Mouse (Mus musculus): ENCODE results near the gene Tgfa.

Gene Tgfa

GRCm38 (mm10) chr6:86298961-86299360, 103.9 kb downstream of the Tgfa start:
- DNase-seq, result no peak

GRCm38 (mm10) chr6:86299381-86299780, 104.4 kb downstream of the Tgfa start:
- DNase-seq, result no peak

GRCm38 (mm10) chr6:86305680-86306079, 110.7 kb downstream of the Tgfa start:
- no peak for DNase-seq

GRCm38 (mm10) chr6:86314011-86314410, 119.0 kb downstream of the Tgfa start:
- no peak for DNase-seq

- no peak for DNase-seq
Measured at GRCm38 (mm10) chr6:86317066-86317465, 122.0 kb downstream of the Tgfa start.

GRCm38 (mm10) chr6:86318855-86319254, 123.8 kb downstream of the Tgfa start:
- DNase-seq, result no peak

GRCm38 (mm10) chr6:86322031-86322563, 127.1 kb downstream of the Tgfa start:
- no peak for DNase-seq

GRCm38 (mm10) chr6:86322991-86323390, 128.0 kb downstream of the Tgfa start:
- DNase-seq, result no peak

- DNase-seq, result no peak
Measured at GRCm38 (mm10) chr6:86324400-86324799, 129.4 kb downstream of the Tgfa start.

Data from kidney, adult 18-20 months (tissue).